Mouse (Mus musculus) stomach, postnatal 0 days (tissue): Measurements from ENCODE around the gene Sema3e. TPM values are rescaled to one million over a fixed set of nuclear protein-coding genes. Genes with fewer than 3 reads are reported as not detected.

ENCODE experiments used
- ATAC-seq: fragments of 200-750 bp; cut with Nextera tagmentation; 2 replicates; pipeline ENCODE4 v1.8.0; 2017; ENCODE audit not compliant: low FRiP score, low TSS enrichment
- DNase-seq: peaks from one replicate; pipeline ENCODE4 v3.0.0-alpha.2; 2016; ENCODE audit warnings: low spot score
- H3K27ac ChIP-seq: fragments of 300-500 bp; sonication (generic); replicated peaks from 2 replicates; pipeline ENCODE4 v1.5.1; 2014; ENCODE audit warnings: mild to moderate bottlenecking, control low read depth
- H3K27me3 ChIP-seq: fragments of 300-500 bp; sonication (generic); 2 replicates; pipeline ENCODE4 v1.6.1; 2014; ENCODE audit warnings: low read length; ENCODE audit not compliant: control insufficient read depth, insufficient read depth
- H3K36me3 ChIP-seq: fragments of 300-500 bp; sonication (generic); 2 replicates; pipeline ENCODE4 v1.6.1; 2014; ENCODE audit warnings: low read length, mixed read lengths; ENCODE audit not compliant: control insufficient read depth, insufficient read depth
- H3K4me1 ChIP-seq: fragments of 300-500 bp; sonication (generic); replicated peaks from 2 replicates; pipeline ENCODE4 v1.6.1; 2014; ENCODE audit warnings: antibody characterized with exemption; ENCODE audit not compliant: control insufficient read depth, insufficient read depth
- H3K4me2 ChIP-seq: fragments of 300-500 bp; sonication (generic); replicated peaks from 2 replicates; pipeline ENCODE4 v1.6.1; 2014; ENCODE audit warnings: low read depth, mild to moderate bottlenecking, control low read depth, moderate library complexity
- H3K4me3 ChIP-seq: fragments of 300-500 bp; sonication (generic); 2 replicates; pipeline ENCODE4 v1.5.1; 2014; ENCODE audit warnings: low read depth, low read length, control low read depth
- H3K9ac ChIP-seq: fragments of 300-500 bp; sonication (generic); 2 replicates; pipeline ENCODE4 v1.6.1; 2014; ENCODE audit warnings: mild to moderate bottlenecking, low read length, control low read depth, mixed read lengths
- H3K9me3 ChIP-seq: fragments of 300-500 bp; sonication (generic); 2 replicates; pipeline ENCODE4 v1.6.1; 2016; ENCODE audit warnings: low read length; ENCODE audit not compliant: control insufficient read depth
- CTCF ChIP-seq: IDR thresholded peaks from 2 replicates; pipeline ENCODE4 v1.5.1; 2016; ENCODE audit warnings: antibody characterized with exemption, low read depth, mild to moderate bottlenecking, moderate library complexity
- EP300 ChIP-seq: optimal IDR thresholded peaks from 2 replicates; pipeline ENCODE3; 2016; ENCODE audit warnings: antibody characterized with exemption
- WGBS: fragments of 180-500 bp; shearing (Covaris S2); extraction: QIAGEN DNeasy Blood & Tissue Kit; methylation state at CpG from one replicate; pipeline ENCODE4 v1.1.7; 2014; 5-methylcytosine and 5-hydroxymethylcytosine counted together
- polyA plus RNA-seq: library from polyadenylated mRNA; unstranded; fragments of >200 nt; fragmentation: Nextera tagmentation; extraction: Ambion mirVana; gene quantifications from 2 replicates; pipeline ENCODE4 v1.2.1, GENCODE M21; 2015

Sema3e gene
- polyA plus RNA-seq, 1 experiment from 2014 or later = 7.8 TPM

DNA sequence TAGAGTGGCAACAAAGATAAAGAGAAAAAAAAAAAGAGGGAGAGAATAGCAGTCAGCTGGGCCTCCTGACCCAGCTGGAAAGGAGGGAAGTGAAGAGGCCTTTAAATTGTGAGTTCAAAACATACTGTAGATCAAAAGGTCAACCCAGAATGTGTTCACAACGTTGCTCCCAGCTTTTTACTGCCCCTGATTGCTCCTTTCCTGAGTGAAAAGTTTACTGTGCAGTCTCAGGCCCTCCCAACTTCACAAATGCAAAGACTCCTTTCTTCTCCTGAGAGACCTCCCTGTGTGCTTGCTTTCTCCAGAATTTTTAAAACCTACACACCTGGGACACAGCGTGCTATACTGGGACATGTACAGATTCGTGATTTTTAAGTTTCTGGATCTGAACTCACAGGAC is 8.2 kb downstream of the Sema3e start:
- no peak for DNase-seq
- Histone ChIP-seq H3K27me3 (no peaks in the 10 kb centered on the region), H3K36me3 (no peaks in the 10 kb centered on the region), H3K4me3 (no peak overlapping the region), H3K9me3 (no peaks in the 10 kb centered on the region), H3K4me2 (no peak overlapping the region), H3K9ac (no peak overlapping the region), H3K4me1 (no peaks in the 10 kb centered on the region), H3K27ac (no peak overlapping the region)
- TF ChIP-seq CTCF = no peak
- TF ChIP-seq EP300 = no peak
- ATAC-seq = no peak
- 43% methylated on average over 3 of the region's 3 CpGs for WGBS

GRCm38 (mm10) chr5:14038813-14039496 is 13.9 kb downstream of the Sema3e start:
- Histone ChIP-seq H3K27me3 (no peaks in the 10 kb centered on the region), H3K4me1 (no peaks in the 10 kb centered on the region), H3K36me3 (no peaks in the 10 kb centered on the region), H3K9ac (no peak overlapping the region), H3K4me2 (no peak overlapping the region), H3K4me3 (no peak overlapping the region), H3K27ac (no peak overlapping the region), H3K9me3 (no peaks in the 10 kb centered on the region)
- no peak for TF ChIP-seq CTCF
- TF ChIP-seq EP300 = no peak
- 34% methylated on average over 9 of the region's 9 CpGs for WGBS
- ATAC-seq (no peak), DNase-seq (no peak)

DNA sequence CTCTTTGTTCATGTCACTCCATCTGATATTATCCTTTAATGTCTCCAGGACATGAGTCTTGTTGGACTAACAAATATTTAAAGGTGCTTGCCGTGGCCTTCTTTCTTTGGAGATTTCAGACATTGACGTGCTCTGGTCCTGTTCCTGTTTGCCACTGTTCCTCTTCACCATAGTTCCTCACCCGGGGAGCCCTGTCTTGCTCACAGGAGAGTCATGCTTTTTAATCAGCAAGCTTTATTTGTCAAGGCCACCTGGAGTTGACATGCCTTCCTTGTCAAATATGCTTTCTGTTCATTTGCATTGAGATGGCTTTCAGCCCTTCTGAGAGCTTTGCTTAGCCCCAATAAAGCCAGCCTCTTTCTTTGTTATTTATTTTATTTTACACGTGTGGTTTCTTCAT is 15.1 kb downstream of the Sema3e start:
- 25% methylated on average over 4 of the region's 4 CpGs for WGBS
- Histone ChIP-seq H3K27me3 (no peaks in the 10 kb centered on the region), H3K9ac (no peak overlapping the region), H3K36me3 (no peaks in the 10 kb centered on the region), H3K27ac (no peak overlapping the region), H3K4me1 (no peaks in the 10 kb centered on the region), H3K9me3 (no peaks in the 10 kb centered on the region), H3K4me3 (no peak overlapping the region), H3K4me2 (no peak overlapping the region)
- TF ChIP-seq CTCF (no peak), EP300 (no peak)
- DNase-seq (peak; percentile 32), ATAC-seq (0 out of 2 replicates have a peak, but pooled peaks have one; percentile 54)

DNA sequence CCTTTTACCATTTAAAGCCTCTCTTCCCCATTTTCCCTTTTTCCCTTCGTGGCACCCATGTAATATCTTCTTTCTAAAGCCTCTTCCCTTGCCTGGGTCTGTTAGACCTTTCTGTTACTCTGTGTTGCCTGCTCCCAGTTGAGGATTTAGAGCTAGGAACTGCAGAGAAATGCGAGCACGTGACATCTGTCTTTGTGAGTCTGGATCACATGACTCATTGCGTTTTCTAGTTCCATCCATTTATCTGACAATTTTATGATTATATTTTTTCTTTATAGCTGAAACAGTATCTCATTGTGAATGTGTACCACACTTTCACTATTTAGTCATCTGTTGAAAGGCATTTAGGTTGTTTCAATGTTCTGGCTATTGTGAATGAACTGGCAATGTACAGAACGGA is 18.0 kb downstream of the Sema3e start:
- Histone ChIP-seq H3K4me3 (no peak overlapping the region), H3K9me3 (no peaks in the 10 kb centered on the region), H3K27ac (no peak overlapping the region), H3K9ac (no peak overlapping the region), H3K4me2 (no peak overlapping the region), H3K27me3 (no peaks in the 10 kb centered on the region), H3K36me3 (no peaks in the 10 kb centered on the region), H3K4me1 (no peaks in the 10 kb centered on the region)
- WGBS = 89% methylated on average over 5 of the region's 5 CpGs
- no peak for TF ChIP-seq CTCF
- TF ChIP-seq EP300 = no peak
- DNase-seq (no peak), ATAC-seq (no peak)

- Histone ChIP-seq H3K9me3 (no peaks in the 10 kb centered on the region), H3K9ac (no peak overlapping the region), H3K4me2 (no peak overlapping the region), H3K4me3 (no peak overlapping the region), H3K4me1 (no peaks in the 10 kb centered on the region), H3K27me3 (no peaks in the 10 kb centered on the region), H3K36me3 (no peaks in the 10 kb centered on the region), H3K27ac (no peak overlapping the region)
- 90% methylated on average over 6 of the region's 6 CpGs for WGBS
- ATAC-seq (no peak), DNase-seq (no peak)
- TF ChIP-seq CTCF (no peak), EP300 (no peak)
Measured at GRCm38 (mm10) chr5:14043983-14044382, 18.9 kb downstream of the Sema3e start.

DNA sequence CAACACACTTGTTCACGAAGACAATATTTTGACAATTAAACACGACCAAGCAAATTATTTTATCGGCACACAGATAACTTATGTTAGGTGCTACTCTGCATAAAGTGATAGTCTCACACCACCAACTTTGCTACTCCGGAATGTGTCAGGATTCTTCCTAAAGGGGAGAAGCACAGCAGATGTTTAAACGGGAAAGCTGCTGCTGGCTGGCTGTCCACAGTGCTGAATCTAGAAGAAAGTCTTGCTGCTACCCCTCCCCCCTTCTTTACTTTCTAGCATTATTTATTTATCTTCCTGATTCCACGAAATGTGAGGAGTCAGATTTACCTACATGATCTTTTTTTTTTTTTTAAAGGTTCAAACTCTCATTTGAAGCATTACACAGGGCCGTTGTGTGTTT is 23.6 kb downstream of the Sema3e start:
- Histone ChIP-seq H3K4me2 (no peak overlapping the region), H3K27ac (no peak overlapping the region), H3K9ac (no peak overlapping the region), H3K36me3 (no peaks in the 10 kb centered on the region), H3K4me1 (no peaks in the 10 kb centered on the region), H3K27me3 (no peaks in the 10 kb centered on the region), H3K9me3 (no peaks in the 10 kb centered on the region), H3K4me3 (no peak overlapping the region)
- no peak for ATAC-seq
- DNase-seq = no peak
- TF ChIP-seq EP300 = no peak
- no peak for TF ChIP-seq CTCF
- 28% methylated on average over 7 of the region's 7 CpGs for WGBS
